Mouse (Mus musculus) CH12.LX (cell line): Measurements from ENCODE around the gene Col18a1. TPM values are rescaled to one million over a fixed set of nuclear protein-coding genes. Genes with fewer than 3 reads are reported as not detected.

Source experiments
- DNase-seq: peaks from one replicate; pipeline ENCODE4 v3.0.0-alpha.2; 2013; ENCODE audit errors: extremely low read depth
- H3K27ac ChIP-seq: 2 replicates; pipeline ENCODE4 v1.5.1; 2012; ENCODE audit warnings: low read depth, mild to moderate bottlenecking, control low read depth, moderate library complexity; ENCODE audit not compliant: insufficient read depth
- H3K27me3 ChIP-seq: replicated peaks from 2 replicates; pipeline ENCODE3; 2012; ENCODE audit warnings: inconsistent platforms
- H3K36me3 ChIP-seq, 2 experiments: replicated peaks in 1 of 2; 2 replicates each; pipeline versions ENCODE3 to v1.6.1; 2012; ENCODE audit warnings: inconsistent platforms in 1 of 2, low read length in 1 of 2, mild to moderate bottlenecking in 1 of 2, mixed read lengths in 1 of 2, moderate library complexity in 1 of 2; ENCODE audit not compliant: control insufficient read depth in 1 of 2, insufficient read depth in 1 of 2
- H3K4me1 ChIP-seq, 2 experiments: 2 replicates each; pipeline ENCODE4 v1.6.1; 2012; ENCODE audit warnings: inconsistent platforms in 1 of 2, moderate library complexity in 1 of 2; ENCODE audit not compliant: insufficient read depth in 2 of 2, control insufficient read depth in 1 of 2
- H3K4me2 ChIP-seq: 2 replicates; pipeline ENCODE4 v1.6.1; 2012; ENCODE audit warnings: low read depth, mild to moderate bottlenecking, control low read depth; ENCODE audit not compliant: poor library complexity, insufficient read depth, severe bottlenecking
- H3K4me3 ChIP-seq, 3 experiments: fragments of 150-350 bp in 1 of 3; sonication (generic) in 1 of 3; replicated peaks in 1 of 3; 2 replicates each; pipeline versions ENCODE3 to v1.5.1; 2011 to 2012; ENCODE audit warnings: low read depth in 2 of 3, low read length in 2 of 3, mild to moderate bottlenecking in 2 of 3, moderate library complexity in 2 of 3, control low read depth in 1 of 3, improper control_type of control experiment in 1 of 3, inconsistent platforms in 1 of 3, mixed read lengths in 1 of 3; ENCODE audit not compliant: poor library complexity in 1 of 3
- H3K79me2 ChIP-seq: replicated peaks from 2 replicates; pipeline ENCODE4 v1.6.1; 2012; ENCODE audit warnings: mild to moderate bottlenecking, moderate library complexity; ENCODE audit not compliant: control insufficient read depth, poor library complexity, insufficient read depth, severe bottlenecking; ENCODE audit errors: extremely low read depth
- H3K9ac ChIP-seq: 2 replicates; pipeline ENCODE4 v1.6.1; 2012; ENCODE audit warnings: low read depth, mild to moderate bottlenecking, control low read depth, moderate library complexity; ENCODE audit not compliant: insufficient read depth
- H3K9me3 ChIP-seq: replicated peaks from 2 replicates; pipeline ENCODE3; 2012; ENCODE audit warnings: low read length, inconsistent platforms, mixed read lengths
- BHLHE40 ChIP-seq: IDR thresholded peaks from 2 replicates; pipeline ENCODE4 v1.6.1; 2011; ENCODE audit warnings: mild to moderate bottlenecking, low read depth, low read length, improper control_type of control experiment
- CHD1 ChIP-seq: IDR thresholded peaks from 2 replicates; pipeline ENCODE4 v1.6.1; 2012; ENCODE audit warnings: low read depth, low read length, improper control_type of control experiment, inconsistent platforms
- ELF1 ChIP-seq: IDR thresholded peaks from 2 replicates; pipeline ENCODE4 v1.6.1; 2014; ENCODE audit warnings: low read depth, mild to moderate bottlenecking, inconsistent platforms, low read length, improper control_type of control experiment
- EP300 ChIP-seq: IDR thresholded peaks from 2 replicates; pipeline ENCODE4 v1.6.1; 2011; ENCODE audit warnings: low read length, improper control_type of control experiment
- ETS1 ChIP-seq: conservative IDR thresholded peaks from 2 replicates; pipeline ENCODE4 v1.6.1; 2012; ENCODE audit warnings: low read depth, mild to moderate bottlenecking, inconsistent platforms, low read length, improper control_type of control experiment, moderate library complexity
- GABPA ChIP-seq: IDR thresholded peaks from 2 replicates; pipeline ENCODE4 v1.6.1; 2012; ENCODE audit warnings: low read depth, low read length, improper control_type of control experiment, inconsistent platforms; ENCODE audit not compliant: insufficient replicate concordance
- IRF4 ChIP-seq: IDR thresholded peaks from 2 replicates; pipeline ENCODE4 v1.6.1; 2014; ENCODE audit warnings: low read depth, mild to moderate bottlenecking, inconsistent platforms, low read length, improper control_type of control experiment
- JUN ChIP-seq: IDR thresholded peaks from 2 replicates; pipeline ENCODE4 v1.6.1; 2011; ENCODE audit warnings: low read depth, mild to moderate bottlenecking, low read length, improper control_type of control experiment, moderate library complexity; ENCODE audit not compliant: insufficient read depth
- KAT2A ChIP-seq: IDR thresholded peaks from 2 replicates; pipeline ENCODE4 v1.6.1; 2012; ENCODE audit warnings: low read length, improper control_type of control experiment, inconsistent platforms; ENCODE audit not compliant: insufficient replicate concordance
- MAFK ChIP-seq: IDR thresholded peaks from 2 replicates; pipeline ENCODE4 v1.6.1; 2011; ENCODE audit warnings: low read length, improper control_type of control experiment; ENCODE audit not compliant: insufficient replicate concordance
- MAX ChIP-seq: IDR thresholded peaks from 2 replicates; pipeline ENCODE4 v1.6.1; 2011; ENCODE audit warnings: low read length, improper control_type of control experiment
- MEF2A ChIP-seq: IDR thresholded peaks from 2 replicates; pipeline ENCODE4 v1.6.1; 2014; ENCODE audit warnings: low read depth, mild to moderate bottlenecking, inconsistent platforms, low read length, improper control_type of control experiment, borderline replicate concordance
- MXI1 ChIP-seq: IDR thresholded peaks from 2 replicates; pipeline ENCODE4 v1.6.1; 2011; ENCODE audit warnings: mild to moderate bottlenecking, low read depth, low read length, improper control_type of control experiment
- MYC ChIP-seq: IDR thresholded peaks from 2 replicates; pipeline ENCODE4 v1.6.1; 2011; ENCODE audit warnings: low read depth, mild to moderate bottlenecking, improper control_type of control experiment, low read length
- NRF1 ChIP-seq: IDR thresholded peaks from 2 replicates; pipeline ENCODE4 v1.6.1; 2014; ENCODE audit warnings: low read depth, mild to moderate bottlenecking, inconsistent platforms, low read length, improper control_type of control experiment, moderate library complexity
- PAX5 ChIP-seq: IDR thresholded peaks from 2 replicates; pipeline ENCODE4 v1.6.1; 2012; ENCODE audit warnings: low read length, inconsistent platforms, mixed read lengths
- POLR2AphosphoS2 ChIP-seq: IDR thresholded peaks from 2 replicates; pipeline ENCODE4 v1.6.1; 2011; ENCODE audit warnings: low read depth, low read length, improper control_type of control experiment
- RCOR1 ChIP-seq: conservative IDR thresholded peaks from 2 replicates; pipeline ENCODE4 v1.6.1; 2012; ENCODE audit warnings: low read depth, mild to moderate bottlenecking, inconsistent platforms, low read length, improper control_type of control experiment
- USF1 ChIP-seq: IDR thresholded peaks from 2 replicates; pipeline ENCODE4 v1.6.1; 2014; ENCODE audit warnings: low read depth, mild to moderate bottlenecking, inconsistent platforms, low read length, improper control_type of control experiment
- USF2 ChIP-seq: conservative IDR thresholded peaks from 2 replicates; pipeline ENCODE4 v1.6.1; 2011; ENCODE audit warnings: low read depth, low read length, improper control_type of control experiment
- ZC3H11A ChIP-seq: IDR thresholded peaks from 2 replicates; pipeline ENCODE4 v1.6.1; 2012; ENCODE audit warnings: low read depth, mild to moderate bottlenecking, inconsistent platforms, low read length, improper control_type of control experiment
- ZMIZ1 ChIP-seq: IDR thresholded peaks from 2 replicates; pipeline ENCODE4 v1.6.1; 2012; ENCODE audit warnings: low read depth, mild to moderate bottlenecking, inconsistent platforms, low read length, improper control_type of control experiment
- dilution Hi-C: fragments of 300-500 bp; cut with MboI; formaldehyde crosslinking; loops from 2 replicates; pipeline ENCODE4 v1.14.3; 2020; ENCODE audit warnings: low sequenced_read_pairs; ENCODE audit not compliant: extremely low pct_unique_long_range_greater_than_20kb, extremely low pct_ligation_motif_present
- in situ Hi-C: fragments of 300-500 bp; cut with MboI; formaldehyde crosslinking; loops from 3 replicates; pipeline ENCODE4 v1.14.3; 2019; ENCODE audit warnings: low sequenced_read_pairs, low pct_ligation_motif_present, low pct_unique_long_range_greater_than_20kb, mixed read lengths
- polyA plus RNA-seq: library from polyadenylated mRNA; unstranded; fragments of >175 nt; gene quantifications from 2 replicates; pipeline ENCODE4 v1.2.1, GENCODE M21; 2012; ENCODE audit warnings: low read depth; ENCODE audit not compliant: insufficient read length
- total RNA-seq, 2 experiments: library from RNA; depleted of rRNA; stranded (reverse); fragments of 300-350 nt in 1 of 2; fragments of >200 nt in 1 of 2; gene quantifications; 2 replicates each; pipeline ENCODE4 v1.2.3; 2012 to 2014

Gene Col18a1
- total and polyA plus RNA-seq, 3 experiments, result 0.17 to 14.5 (median 1.7) TPM

DNA sequence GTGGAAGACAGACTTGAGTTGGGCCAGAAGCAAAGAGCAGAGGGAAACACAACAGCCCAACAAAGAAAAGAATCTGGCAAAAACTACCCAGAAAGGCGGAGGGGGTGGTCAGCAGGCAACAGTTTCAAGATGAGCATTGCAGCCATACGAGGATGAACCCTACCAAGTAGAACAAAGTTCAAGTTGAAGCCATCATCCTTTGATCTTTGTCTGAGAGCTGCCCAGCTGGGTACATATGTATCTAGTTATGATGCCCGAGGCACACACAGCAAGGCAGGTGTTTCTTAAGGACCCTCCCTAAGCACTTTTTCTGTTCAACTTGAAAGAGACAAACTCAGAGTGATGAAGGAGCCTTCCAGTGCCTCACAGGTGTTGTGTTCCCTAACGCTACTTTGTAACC is 66.6 kb downstream of the Col18a1 start (continued):
- TF ChIP-seq ZC3H11A (no peak), IRF4 (peak; percentile 84), KAT2A (no peak), MXI1 (no peak), EP300 (peak; percentile 72), MAX (no peak), MAFK (no peak), USF1 (no peak), PAX5 (no peak), ETS1 (no peak; the same call in 1 of the 2 replicates)
- TF ChIP-seq, all 38 proteins: peak for 10

DNA sequence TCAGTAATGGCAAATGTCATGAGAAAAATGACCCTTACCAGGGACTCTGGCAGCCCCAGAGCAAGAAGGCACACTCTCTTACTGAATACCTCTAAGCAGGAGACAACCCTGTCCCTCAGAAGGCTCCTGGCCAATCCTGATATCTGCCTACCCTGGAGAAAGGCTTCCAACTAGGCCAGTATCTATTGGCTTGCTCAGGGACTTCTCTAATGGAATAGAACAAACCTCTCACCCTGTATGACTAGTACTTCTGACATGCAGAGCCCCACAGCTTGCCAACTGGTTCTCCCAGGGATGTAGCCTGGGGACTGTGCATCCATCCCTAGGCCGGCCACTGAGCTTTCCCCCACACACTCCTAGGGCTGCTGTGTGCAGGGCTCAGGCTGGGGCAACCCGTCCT is 67.7 kb downstream of the Col18a1 start:
- no peak overlapping the region for H3K4me3 ChIP-seq
- in situ Hi-C loops, result no loop called here
- no peak for DNase-seq
- peaks cover 0 to 14% of the 10 kb centered on the region in 2 experiments; a peak in 2 of 4 replicates for H3K4me1 ChIP-seq
- no peaks in the 10 kb centered on the region for H3K9me3 ChIP-seq
- no peaks in the 10 kb centered on the region for H3K36me3 ChIP-seq
- no peak overlapping the region for H3K9ac ChIP-seq
- H3K79me2 ChIP-seq, result no peaks in the 10 kb centered on the region
- peaks cover 77% of the 10 kb centered on the region for H3K27me3 ChIP-seq
- dilution Hi-C loops, result no loop called here
- H3K4me2 ChIP-seq, result no peak overlapping the region
- no peak overlapping the region for H3K27ac ChIP-seq
- TF ChIP-seq NRF1 (no peak), MYC (no peak), POLR2AphosphoS2 (no peak), ZMIZ1 (no peak), BHLHE40 (no peak), USF2 (no peak), EP300 (no peak), CHD1 (no peak), JUN (no peak), MEF2A (no peak), PAX5 (no peak), RCOR1 (no peak), ELF1 (no peak), GABPA (no peak), USF1 (no peak), KAT2A (no peak)
- TF ChIP-seq, all 38 proteins: peak for 0
